In the genomic region with DNA sequence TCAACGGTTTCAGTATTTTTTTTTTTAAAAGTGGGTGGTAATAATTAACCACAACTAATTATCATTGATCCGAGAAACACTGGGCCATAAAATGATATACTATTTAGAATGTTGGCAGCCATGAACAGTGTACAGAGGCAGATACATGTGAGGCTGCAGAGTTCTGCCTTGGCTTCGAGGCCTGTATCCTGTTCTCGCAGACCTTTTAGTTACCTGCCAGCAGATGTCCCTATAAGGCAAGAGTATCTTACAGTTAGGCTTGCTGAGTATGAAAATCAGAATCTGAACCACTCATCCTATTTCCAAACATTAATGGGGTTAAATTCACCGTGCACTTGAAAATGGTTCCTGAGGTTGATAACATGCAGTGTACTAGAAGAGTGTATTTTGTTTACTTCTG, we compare ENCODE assay signal across 10 mouse cellular contexts. TPM values are rescaled to one million over a fixed set of nuclear protein-coding genes. Genes with fewer than 3 reads are reported as not detected.
A peak's percentile ranks its signal among the peaks of the same experiment; 100 is the strongest.
DNase-seq lines count a peak whose midpoint lies in the region; ATAC-seq lines count a peak whose summit lies in the region.
"Had no signal": no experiment of that assay in that cellular context is flagged by ENCODE, and none has a peak within 500 bp of the region (broad histone marks: within the 10 kb centered on the region; RNA-seq: fewer than 3 reads in every experiment).

No protein-coding gene starts in this region.

- no peaks in the 10 kb centered on the region for H3K9me3 ChIP-seq in liver, embryonic 11.5 days (ENCODE audit: control insufficient read depth, low read length)
- H3K9me3 ChIP-seq: limb, embryonic 13.5 days; neural tube, embryonic 12.5 days had no signal

- no peak for DNase-seq in liver, embryonic 11.5 days (ENCODE audit: low spot score)
- DNase-seq in liver: no peak
- peak; percentile 18 for DNase-seq in cerebellum, adult 9-11 months
- DNase-seq in retina, embryonic 14.5 days (ENCODE audit: low spot score): peak; percentile 28
- DNase-seq in urinary bladder, postnatal 36 days (ENCODE audit: low spot score in 2 of 2): no peak
- DNase-seq in adrenal gland, adult 8-10 months: no peak
- DNase-seq: heart, postnatal 10 days had no signal

- no peaks in the 10 kb centered on the region for H3K27me3 ChIP-seq in liver, embryonic 11.5 days (replicated peaks; ENCODE audit: control insufficient read depth, insufficient read depth, low read length)
- H3K27me3 ChIP-seq: limb, embryonic 13.5 days; neural tube, embryonic 12.5 days had no signal

- 0 out of 2 replicates have a peak, but pooled peaks have one; percentile 31 for ATAC-seq in liver, embryonic 11.5 days (replicated peaks; ENCODE audit: low FRiP score)
- peak; percentile 22 to 25; a peak in 1 of 4 replicates for ATAC-seq in hematopoietic stem cell, adult 5-6 weeks (replicated peaks in 1 of 2; ENCODE audit: insufficient read depth in 1 of 2, low FRiP score in 2 of 2, low TSS enrichment in 1 of 2, low read depth in 1 of 2, poor library complexity in 2 of 2, severe bottlenecking in 2 of 2)

- no peaks in the 10 kb centered on the region for H3K4me1 ChIP-seq in liver, embryonic 11.5 days (replicated peaks; ENCODE audit: control insufficient read depth, insufficient read depth, low read length)
- H3K4me1 ChIP-seq: limb, embryonic 13.5 days; neural tube, embryonic 12.5 days had no signal

- H3K27ac ChIP-seq in liver, embryonic 11.5 days (ENCODE audit: low read depth, low read length): no peak overlapping the region
- H3K27ac ChIP-seq: limb, embryonic 13.5 days; neural tube, embryonic 12.5 days had no signal

- H3K4me2 ChIP-seq in liver, embryonic 11.5 days: no peak overlapping the region
- H3K4me2 ChIP-seq: limb, embryonic 13.5 days; neural tube, embryonic 12.5 days had no signal

- WGBS in liver, embryonic 11.5 days: 78% methylated on average over 5 of the region's 5 CpGs

- H3K36me3 ChIP-seq in liver, embryonic 11.5 days (ENCODE audit: control insufficient read depth, insufficient read depth, low read length): no peaks in the 10 kb centered on the region
- H3K36me3 ChIP-seq: limb, embryonic 13.5 days; neural tube, embryonic 12.5 days had no signal

- H3K4me3 ChIP-seq in liver, embryonic 11.5 days (ENCODE audit: low read depth, low read length): no peak overlapping the region
- H3K4me3 ChIP-seq: limb, embryonic 13.5 days; neural tube, embryonic 12.5 days had no signal

- H3K9ac ChIP-seq in liver, embryonic 11.5 days (ENCODE audit: low read depth, low read length): no peak overlapping the region
- H3K9ac ChIP-seq: limb, embryonic 13.5 days; neural tube, embryonic 12.5 days had no signal

RNA-seq across cellular contexts. Expression of a gene that starts 45.7 kb away (rescaled TPM):
- polyA plus RNA-seq in liver, embryonic 11.5 days (2014; fragmentation: Nextera tagmentation; extraction: Ambion mirVana): 13.2 and 14.2 TPM in 2 replicates
- total RNA-seq in hematopoietic stem cell, adult 5-6 weeks (2017): 29.5 and 30.9 TPM in 2 replicates
- total RNA-seq in adrenal gland, adult 8-10 months (2022): 10 to 100 TPM; 28.0 to 49.4 (median 37.7) TPM

Comparison
In these comparisons a context has a peak if more than half of its experiments do, and no peak if none do; other contexts are left out.
1. DNase-seq: peak in cerebellum, adult 9-11 months (single experiment) and retina, embryonic 14.5 days (single experiment); none in liver, embryonic 11.5 days (single experiment), liver (single experiment), urinary bladder, postnatal 36 days (0 of 2) and adrenal gland, adult 8-10 months (single experiment).